Mouse (Mus musculus): Measurements from ENCODE around the gene Rsph14.

GRCm38 (mm10) chr10:74964380-74964779 lies 68.0 kb downstream of the Rsph14 start:
- no peak for TF ChIP-seq ZC3H11A (IDR thresholded peaks at IDR 0.05; ENCODE audit: borderline replicate concordance, low read depth, low read length)
- TF ChIP-seq MAFK (IDR thresholded peaks at IDR 0.05; ENCODE audit: insufficient read depth, low read depth, low read length), result no peak
- TF ChIP-seq HCFC1 (IDR thresholded peaks at IDR 0.05; ENCODE audit: borderline replicate concordance, insufficient read depth, low read length), result no peak
